ENCODE assay signal across 23 mouse cellular contexts in genomic region chr17:27673945-27674344, GRCm38 (mm10). TPM values are rescaled to one million over a fixed set of nuclear protein-coding genes. Genes with fewer than 3 reads are reported as not detected.
"Had no signal": no experiment of that assay in that cellular context is flagged by ENCODE, and none has a peak within 500 bp of the region (broad histone marks: within the 10 kb centered on the region; RNA-seq: fewer than 3 reads in every experiment).

No protein-coding gene starts in this region.

- H3K27ac ChIP-seq: kidney, postnatal 0 days; limb, embryonic 15.5 days; liver, embryonic 12.5 days; midbrain, embryonic 10.5 days; neural tube, embryonic 12.5 days had no signal

- H3K9ac ChIP-seq: limb, embryonic 15.5 days; liver, embryonic 12.5 days; lung, embryonic 14.5 days; neural tube, embryonic 12.5 days had no signal

- H3K9me3 ChIP-seq: limb, embryonic 15.5 days; liver, embryonic 12.5 days; midbrain, embryonic 10.5 days; neural tube, embryonic 12.5 days had no signal

- DNase-seq: kidney, adult 8-10 months; kidney, postnatal 36 days; layer of hippocampus, postnatal 36 days; lung, embryonic 14.5 days; lung, postnatal 10 days; lung, postnatal 4 days; midbrain, embryonic 14.5 days; retina, postnatal 1 day; right cerebral cortex, postnatal 4 days; spleen, adult 18-20 months; thymus, postnatal 14 days had no signal

- H3K4me1 ChIP-seq: limb, embryonic 15.5 days had no signal

- ATAC-seq: liver, embryonic 12.5 days had no signal

- H3K36me3 ChIP-seq: limb, embryonic 15.5 days; liver, embryonic 12.5 days; midbrain, embryonic 10.5 days; neural tube, embryonic 12.5 days had no signal

- H3K4me2 ChIP-seq: limb, embryonic 15.5 days; liver, embryonic 12.5 days; lung, embryonic 14.5 days; neural tube, embryonic 12.5 days had no signal

- H3K27me3 ChIP-seq: limb, embryonic 15.5 days; neural tube, embryonic 12.5 days had no signal

- H3K4me3 ChIP-seq: limb, embryonic 15.5 days; liver, embryonic 12.5 days; midbrain, embryonic 10.5 days; neural tube, embryonic 12.5 days had no signal

RNA-seq across cellular contexts. Expression of gene Pacsin1, which starts 18.6 kb away (rescaled TPM):
- total RNA-seq: monocyte, adult 5-6 weeks had no signal

RNA-seq across cellular contexts. Expression of gene RPS10-NUDT3, which starts 38.9 kb away (rescaled TPM):
- total RNA-seq: layer of hippocampus, postnatal 36 days; megakaryocyte, adult 5-6 weeks; monocyte, adult 5-6 weeks had no signal
- polyA plus RNA-seq: kidney, postnatal 0 days; limb, embryonic 11.5 days; limb, embryonic 15.5 days; liver, embryonic 12.5 days; liver, embryonic 16.5 days; lung, embryonic 14.5 days; midbrain, embryonic 10.5 days; midbrain, embryonic 14.5 days; neural tube, embryonic 12.5 days; stomach, embryonic 14.5 days; testis, adult 2 months had no signal

RNA-seq across cellular contexts. Expression of gene Spdef, which starts 54.8 kb away (rescaled TPM):
- total RNA-seq: megakaryocyte, adult 5-6 weeks; monocyte, adult 5-6 weeks; neutrophil, adult 5-6 weeks had no signal
- polyA plus RNA-seq: liver, embryonic 12.5 days had no signal
